Mouse (Mus musculus): ENCODE measurements at regions not wholly inside any gene's neighbourhood (a gene's known extent, or its start where the extent isn't known, plus 50 kb on each side); places are given as distances from the start of the nearest gene placed in this dataset.
"Not testable (repeated sequence)": the region's sequence is repeated elsewhere in the genome, so short reads cannot be mapped to it uniquely, and the experiment has no call there.

- DNase-seq (ENCODE audit: extremely low read depth, low read depth): peak; percentile 81
Observed at GRCm38 (mm10) chr12:32122915-32123314, 61.8 kb upstream of the Prkar2b start.

GRCm38 (mm10) chr12:32122007-32122406 is 60.9 kb upstream of the Prkar2b start:
- not testable (repeated sequence) for DNase-seq (ENCODE audit: extremely low read depth, low read depth)

- DNase-seq (ENCODE audit: extremely low read depth, low read depth): no peak
Observed at GRCm38 (mm10) chr12:32112691-32113090, 51.6 kb upstream of the Prkar2b start.

GRCm38 (mm10) chr12:32111508-32112119 is 50.5 kb upstream of the Prkar2b start:
- peak; percentile 73 for DNase-seq (ENCODE audit: extremely low read depth, low read depth)

GRCm38 (mm10) chr12:32110903-32111302 is 49.8 kb upstream of the Prkar2b start:
- DNase-seq (ENCODE audit: extremely low read depth, low read depth): peak; percentile 98
